In genomic region chr1:190161708-190162465, GRCm38 (mm10) we compare ENCODE assay signal across 10 mouse cellular contexts. TPM values are rescaled to one million over a fixed set of nuclear protein-coding genes. Genes with fewer than 3 reads are reported as not detected.
A peak's percentile ranks its signal among the peaks of the same experiment; 100 is the strongest.
DNase-seq lines count a peak whose midpoint lies in the region; ATAC-seq lines count a peak whose summit lies in the region.
"Had no signal": no experiment of that assay in that cellular context is flagged by ENCODE, and none has a peak within 500 bp of the region (broad histone marks: within the 10 kb centered on the region; RNA-seq: fewer than 3 reads in every experiment).

No protein-coding gene starts in this region.

- H3K36me3 ChIP-seq in intestine, embryonic 14.5 days (ENCODE audit: control insufficient read depth, insufficient read depth, low read length) = no peaks in the 10 kb centered on the region
- no peaks in the 10 kb centered on the region for H3K36me3 ChIP-seq in intestine, embryonic 16.5 days (ENCODE audit: control insufficient read depth, insufficient read depth, low read length)
- no peaks in the 10 kb centered on the region for H3K36me3 ChIP-seq in forebrain, embryonic 15.5 days

- no peak overlapping the region for H3K27ac ChIP-seq in intestine, embryonic 14.5 days (ENCODE audit: low read depth)
- H3K27ac ChIP-seq in intestine, embryonic 16.5 days (ENCODE audit: low read length) = no peak overlapping the region
- no peak overlapping the region for H3K27ac ChIP-seq in forebrain, embryonic 15.5 days (replicated peaks)

- WGBS in intestine, embryonic 14.5 days = 72% methylated on average over 19 of the region's 19 CpGs
- 68% methylated on average over 19 of the region's 19 CpGs for WGBS in intestine, embryonic 16.5 days
- 69% methylated on average over 19 of the region's 19 CpGs for WGBS in forebrain, embryonic 15.5 days

- no peaks in the 10 kb centered on the region for H3K9me3 ChIP-seq in intestine, embryonic 14.5 days (ENCODE audit: control insufficient read depth, low read length)
- H3K9me3 ChIP-seq in intestine, embryonic 16.5 days (ENCODE audit: control insufficient read depth, low read length) = no peaks in the 10 kb centered on the region
- H3K9me3 ChIP-seq in forebrain, embryonic 15.5 days = no peaks in the 10 kb centered on the region
- H3K9me3 ChIP-seq: forebrain, embryonic 10.5 days had no signal

- H3K9ac ChIP-seq in intestine, embryonic 14.5 days (ENCODE audit: low read length) = no peak overlapping the region
- H3K9ac ChIP-seq in intestine, embryonic 16.5 days (ENCODE audit: low read depth, low read length) = no peak overlapping the region
- no peak overlapping the region for H3K9ac ChIP-seq in forebrain, embryonic 15.5 days (replicated peaks)
- H3K9ac ChIP-seq: liver, postnatal 0 days had no signal

- no peaks in the 10 kb centered on the region for H3K4me1 ChIP-seq in intestine, embryonic 14.5 days (replicated peaks; ENCODE audit: control insufficient read depth, insufficient read depth, low read length)
- no peaks in the 10 kb centered on the region for H3K4me1 ChIP-seq in intestine, embryonic 16.5 days (ENCODE audit: control insufficient read depth, insufficient read depth, low read length)
- peaks cover 9% of the 10 kb centered on the region for H3K4me1 ChIP-seq in forebrain, embryonic 15.5 days

- no peak overlapping the region for H3K4me2 ChIP-seq in intestine, embryonic 14.5 days (ENCODE audit: low read length)
- no peak overlapping the region for H3K4me2 ChIP-seq in intestine, embryonic 16.5 days (ENCODE audit: low read depth, low read length)
- H3K4me2 ChIP-seq in forebrain, embryonic 15.5 days (replicated peaks) = no peak overlapping the region

- ATAC-seq in intestine, embryonic 14.5 days (replicated peaks; ENCODE audit: low FRiP score, low TSS enrichment, low read depth) = no peak
- no peak for ATAC-seq in intestine, embryonic 16.5 days
- no peak for ATAC-seq in forebrain, embryonic 15.5 days (replicated peaks)
- ATAC-seq: liver, postnatal 0 days had no signal

- no peak overlapping the region for H3K4me3 ChIP-seq in intestine, embryonic 14.5 days (ENCODE audit: low read depth, low read length)
- no peak overlapping the region for H3K4me3 ChIP-seq in intestine, embryonic 16.5 days (ENCODE audit: low read length)
- no peak overlapping the region for H3K4me3 ChIP-seq in forebrain, embryonic 15.5 days
- H3K4me3 ChIP-seq: forebrain, embryonic 10.5 days had no signal

- peaks cover 5% of the 10 kb centered on the region for H3K27me3 ChIP-seq in intestine, embryonic 14.5 days (replicated peaks; ENCODE audit: control insufficient read depth, insufficient read depth, low read length)
- peaks cover 2% of the 10 kb centered on the region; the same call in 1 of the 2 replicates for H3K27me3 ChIP-seq in intestine, embryonic 16.5 days (replicated peaks; ENCODE audit: control insufficient read depth, insufficient read depth, low read length)
- peaks cover 20% of the 10 kb centered on the region; the same call in 1 of the 2 replicates for H3K27me3 ChIP-seq in forebrain, embryonic 15.5 days

- DNase-seq in intestine, embryonic 14.5 days (ENCODE audit: low spot score) = peak; percentile 65
- peak; percentile 89 for DNase-seq in Muller cell, postnatal 12 days (ENCODE audit: inconsistent ontology term)
- peak; percentile 10 for DNase-seq in NIH3T3 (ENCODE audit: low read depth)
- DNase-seq in cerebellum, postnatal 36 days = peak; percentile 72 to 77
- DNase-seq in ovary, postnatal 36 days (ENCODE audit: low spot score) = no peak
- DNase-seq: layer of hippocampus, postnatal 36 days; liver, postnatal 0 days had no signal

RNA-seq across cellular contexts. Expression of gene Prox1, which starts 8.6 kb away (rescaled TPM):
- 1.8 and 3.7 TPM in 2 replicates for polyA plus RNA-seq in intestine, embryonic 14.5 days (2014; fragmentation: Nextera tagmentation; extraction: Ambion mirVana)
- polyA plus RNA-seq in intestine, embryonic 16.5 days (2015; fragmentation: Nextera tagmentation; extraction: Ambion mirVana) = 1.8 TPM in 2 replicates
- polyA plus RNA-seq in forebrain, embryonic 15.5 days (2015; fragmentation: Nextera tagmentation; extraction: Ambion mirVana) = 10.1 and 13.1 TPM in 2 replicates
